Mouse (Mus musculus) cerebellum, adult (tissue): ENCODE results near the gene Sytl2.

Experiments used
- ATAC-seq: cut with Nextera tagmentation; 2 replicates; pipeline ENCODE4 v1.9.2; 2017; ENCODE audit warnings: mild to moderate bottlenecking, moderate library complexity, mixed read lengths; ENCODE audit not compliant: insufficient number of reproducible peaks, low FRiP score, low TSS enrichment

The Sytl2 gene

GRCm38 (mm10) chr7:90301942-90302646 lies at the start of gene Sytl2:
Sytl2 (plus strand) TSS chr7:90302252.
- peak; percentile 87 for ATAC-seq

- ATAC-seq, result no peak
Measured at GRCm38 (mm10) chr7:90252946-90253345, 49.1 kb upstream of the Sytl2 start.

- ATAC-seq, result no peak
Measured at GRCm38 (mm10) chr7:90258701-90259100, 43.4 kb upstream of the Sytl2 start.

- no peak for ATAC-seq
Measured at GRCm38 (mm10) chr7:90259899-90260298, 42.2 kb upstream of the Sytl2 start.

GRCm38 (mm10) chr7:90261902-90262599 lies 40.0 kb upstream of the Sytl2 start:
- ATAC-seq, result no peak

GRCm38 (mm10) chr7:90265289-90265970 lies 36.6 kb upstream of the Sytl2 start, which contains the start of gene Ccdc83:
Ccdc83 (minus strand) TSS chr7:90265777.
- peak; percentile 88 for ATAC-seq

- ATAC-seq, result no peak
Measured at GRCm38 (mm10) chr7:90270141-90270540, 31.9 kb upstream of the Sytl2 start.

- ATAC-seq, result no peak
Measured at GRCm38 (mm10) chr7:90274561-90275100, 27.4 kb upstream of the Sytl2 start.

- no peak for ATAC-seq
Measured at GRCm38 (mm10) chr7:90277246-90277645, 24.8 kb upstream of the Sytl2 start.

- no peak for ATAC-seq
Measured at GRCm38 (mm10) chr7:90277769-90278168, 24.3 kb upstream of the Sytl2 start.

- ATAC-seq, result no peak
Measured at GRCm38 (mm10) chr7:90279136-90279535, 22.9 kb upstream of the Sytl2 start.

GRCm38 (mm10) chr7:90280274-90280875 lies 21.7 kb upstream of the Sytl2 start:
- ATAC-seq, result peak; percentile 49; the same call in 1 of the 2 replicates

GRCm38 (mm10) chr7:90280878-90281277 lies 21.2 kb upstream of the Sytl2 start:
- ATAC-seq, result no peak

GRCm38 (mm10) chr7:90281759-90282546 lies 20.1 kb upstream of the Sytl2 start:
- no peak for ATAC-seq

GRCm38 (mm10) chr7:90282786-90283185 lies 19.3 kb upstream of the Sytl2 start:
- no peak for ATAC-seq

GRCm38 (mm10) chr7:90284793-90285192 lies 17.3 kb upstream of the Sytl2 start:
- no peak for ATAC-seq

GRCm38 (mm10) chr7:90291885-90292284 lies 10.2 kb upstream of the Sytl2 start:
- no peak for ATAC-seq

GRCm38 (mm10) chr7:90302647-90303552 lies 848 bp downstream of the Sytl2 start:
- ATAC-seq, result no peak

GRCm38 (mm10) chr7:90306079-90306478 lies 4.0 kb downstream of the Sytl2 start:
- no peak for ATAC-seq
